In the genomic region with DNA sequence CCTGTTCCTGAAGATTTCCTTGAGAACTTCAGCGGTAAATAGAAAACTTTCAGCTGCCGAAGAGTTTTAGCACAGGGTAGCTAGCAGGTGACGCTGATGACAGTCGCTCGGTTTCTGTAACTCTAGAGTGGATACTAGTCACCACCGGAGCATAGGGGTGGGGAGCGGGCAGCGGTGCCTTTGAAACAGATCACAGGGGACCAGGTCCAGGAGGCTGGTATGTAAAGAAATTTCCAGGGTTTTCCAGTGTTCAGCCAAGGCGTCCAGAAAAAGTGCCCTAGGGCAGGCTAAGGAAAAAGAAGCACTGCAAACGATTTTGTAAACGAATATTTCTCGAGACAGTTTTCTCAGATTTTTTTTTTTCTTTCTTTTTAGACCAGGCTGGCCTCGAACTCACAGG, we compare ENCODE assay signal across 8 mouse cellular contexts. TPM values are rescaled to one million over a fixed set of nuclear protein-coding genes. Genes with fewer than 3 reads are reported as not detected.
DNase-seq lines count a peak whose midpoint lies in the region; ATAC-seq and TF ChIP-seq lines count a peak whose summit lies in the region.

A gene (plus strand): TSS at position 162 of the 400 bp plus-strand sequence.

- no peaks in the 10 kb centered on the region for H3K27me3 ChIP-seq in liver, adult 2 months (ENCODE audit: control insufficient read depth, insufficient read depth, low read length)
- H3K27me3 ChIP-seq in heart, adult 2 months (ENCODE audit: control insufficient read depth, insufficient read depth, low read length), result no peaks in the 10 kb centered on the region
- H3K27me3 ChIP-seq in midbrain, embryonic 12.5 days, result no peaks in the 10 kb centered on the region

- peaks cover 11% of the 10 kb centered on the region; the same call in 1 of the 2 replicates for H3K36me3 ChIP-seq in liver, adult 2 months (ENCODE audit: control insufficient read depth, insufficient read depth, low read length)
- peaks cover 2% of the 10 kb centered on the region; the same call in 1 of the 2 replicates for H3K36me3 ChIP-seq in heart, adult 2 months (ENCODE audit: control insufficient read depth, insufficient read depth, low read length)
- peaks cover 23% of the 10 kb centered on the region for H3K36me3 ChIP-seq in midbrain, embryonic 12.5 days

- TF ChIP-seq CTCF in liver, adult 2 months (IDR thresholded peaks at IDR 0.05; ENCODE audit: low read depth, low read length), result no peak
- no peak for TF ChIP-seq CTCF in brain, embryonic 14.5 days (IDR thresholded peaks at IDR 0.05; ENCODE audit: borderline replicate concordance, extremely low read depth, insufficient read depth, insufficient read length)
- no peak for TF ChIP-seq CTCF in heart, adult 2 months (IDR thresholded peaks at IDR 0.05)

- peak within 1 kb of the TSS; percentile 92 for H3K9ac ChIP-seq in liver, adult 2 months (ENCODE audit: low read depth, low read length)
- peak within 1 kb of the TSS; percentile 94 for H3K9ac ChIP-seq in heart, adult 2 months (ENCODE audit: low read depth, low read length)
- H3K9ac ChIP-seq in midbrain, embryonic 12.5 days (replicated peaks), result peak within 1 kb of the TSS; percentile 88

- TF ChIP-seq POLR2A in liver, adult 2 months (IDR thresholded peaks at IDR 0.05; ENCODE audit: extremely low read depth, insufficient read depth, low read length), result no peak
- no peak for TF ChIP-seq POLR2A in brain, embryonic 14.5 days (IDR thresholded peaks at IDR 0.05; ENCODE audit: borderline replicate concordance, extremely low read depth, insufficient read depth, insufficient read length, poor library complexity, severe bottlenecking)
- TF ChIP-seq POLR2A in heart, adult 2 months (IDR thresholded peaks at IDR 0.05; ENCODE audit: insufficient read depth, low read depth, low read length), result no peak

- intact Hi-C loops in heart, adult 2 months (cut with DNase I), result loop anchor here (1.0 to 10.0 kb wide), 3 partner anchors 42 to 548 kb away; a partner anchor contains a TSS

- no peak for TF ChIP-seq EP300 in heart, adult 2 months (IDR thresholded peaks at IDR 0.05; ENCODE audit: insufficient read depth, low read depth, low read length)

- peaks cover 7% of the 10 kb centered on the region for H3K4me1 ChIP-seq in liver, adult 2 months (ENCODE audit: control insufficient read depth, insufficient read depth, low read length)
- peaks cover 2% of the 10 kb centered on the region for H3K4me1 ChIP-seq in heart, adult 2 months (ENCODE audit: control insufficient read depth, insufficient read depth, low read length)
- peaks cover 12% of the 10 kb centered on the region for H3K4me1 ChIP-seq in midbrain, embryonic 12.5 days

- peak within 1 kb of the TSS; percentile 80 for H3K4me2 ChIP-seq in midbrain, embryonic 12.5 days (replicated peaks)

- peak within 1 kb of the TSS; percentile 95 for H3K4me3 ChIP-seq in liver, adult 2 months (ENCODE audit: insufficient read depth, low read depth, low read length)
- H3K4me3 ChIP-seq in heart, adult 2 months, result peak within 1 kb of the TSS; percentile 100
- H3K4me3 ChIP-seq in midbrain, embryonic 12.5 days, result peak within 1 kb of the TSS; percentile 73

- peaks cover 2% of the 10 kb centered on the region; the same call in 1 of the 2 replicates for H3K79me2 ChIP-seq in liver, adult 2 months (ENCODE audit: control insufficient read depth, insufficient read depth, low read length)
- H3K79me2 ChIP-seq in heart, adult 2 months (replicated peaks; ENCODE audit: control insufficient read depth, insufficient read depth, low read length), result peaks cover 3% of the 10 kb centered on the region

- ATAC-seq in midbrain, embryonic 12.5 days (ENCODE audit: low FRiP score, low read depth), result no peak

- 49% methylated on average over 13 of the region's 13 CpGs for WGBS in liver, adult 2 months
- WGBS in heart, adult 2 months, result 34% methylated on average over 13 of the region's 13 CpGs
- 40% methylated on average over 13 of the region's 13 CpGs for WGBS in midbrain, embryonic 12.5 days

- H3K9me3 ChIP-seq in midbrain, embryonic 12.5 days, result 0 out of 2 replicates have a peak, but pooled peaks cover under 1% of the 10 kb centered on the region

- DNase-seq in liver, adult 2 months (ENCODE audit: extremely low read depth, low read depth, low spot score), result no peak
- no peak for DNase-seq in liver
- DNase-seq in brain, embryonic 14.5 days (ENCODE audit: low read depth), result no peak
- no peak for DNase-seq in heart, adult 2 months
- peak in 1 of 2 experiments; percentile 18 for DNase-seq in layer of hippocampus, postnatal 10 days (ENCODE audit: low spot score in 2 of 2)
- no peak for DNase-seq in thymus, postnatal 4 days
- DNase-seq in right cerebral cortex, adult 2 months (ENCODE audit: low spot score in 2 of 2), result no peak

- H3K27ac ChIP-seq in liver, adult 2 months (replicated peaks; ENCODE audit: insufficient read depth, low read depth, low read length), result peak within 1 kb of the TSS; percentile 66
- peak within 1 kb of the TSS; percentile 93 for H3K27ac ChIP-seq in heart, adult 2 months
- peak within 1 kb of the TSS; percentile 94 for H3K27ac ChIP-seq in midbrain, embryonic 12.5 days (replicated peaks)

RNA-seq across cellular contexts. Expression of the gene that starts here (rescaled TPM):
- 6.8 and 7.7 TPM in 2 replicates for total RNA-seq in liver, adult 2 months (2014; rRNA removed)
- polyA plus RNA-seq in liver, adult 2 months (2012; rRNA removed), result 9.3 and 9.9 TPM in 2 replicates
- polyA plus RNA-seq in brain, embryonic 14.5 days (2012; rRNA removed), result 23.5 and 27.7 TPM in 2 replicates
- total RNA-seq in heart, adult 2 months (2021), result 10 to 100 TPM; 13.2 to 15.6 TPM
- polyA plus RNA-seq in heart, adult 2 months (2012; rRNA removed), result 9.8 and 11.9 TPM in 2 replicates
- total RNA-seq in layer of hippocampus, postnatal 10 days (2021), result 10 to 100 TPM; 23.8 to 24.2 TPM
- 24.7 and 28.0 TPM in 2 replicates for polyA plus RNA-seq in midbrain, embryonic 12.5 days (2016; fragmentation: Nextera tagmentation; extraction: Ambion mirVana)
